Mouse (Mus musculus) brain, adult 2 months (tissue): Measurements from ENCODE around the gene Pum2.

Experiments used
- DNase-seq: peaks from one replicate; pipeline ENCODE4 v3.0.0; 2011; ENCODE audit warnings: low read depth, low spot score

Gene Pum2

DNA sequence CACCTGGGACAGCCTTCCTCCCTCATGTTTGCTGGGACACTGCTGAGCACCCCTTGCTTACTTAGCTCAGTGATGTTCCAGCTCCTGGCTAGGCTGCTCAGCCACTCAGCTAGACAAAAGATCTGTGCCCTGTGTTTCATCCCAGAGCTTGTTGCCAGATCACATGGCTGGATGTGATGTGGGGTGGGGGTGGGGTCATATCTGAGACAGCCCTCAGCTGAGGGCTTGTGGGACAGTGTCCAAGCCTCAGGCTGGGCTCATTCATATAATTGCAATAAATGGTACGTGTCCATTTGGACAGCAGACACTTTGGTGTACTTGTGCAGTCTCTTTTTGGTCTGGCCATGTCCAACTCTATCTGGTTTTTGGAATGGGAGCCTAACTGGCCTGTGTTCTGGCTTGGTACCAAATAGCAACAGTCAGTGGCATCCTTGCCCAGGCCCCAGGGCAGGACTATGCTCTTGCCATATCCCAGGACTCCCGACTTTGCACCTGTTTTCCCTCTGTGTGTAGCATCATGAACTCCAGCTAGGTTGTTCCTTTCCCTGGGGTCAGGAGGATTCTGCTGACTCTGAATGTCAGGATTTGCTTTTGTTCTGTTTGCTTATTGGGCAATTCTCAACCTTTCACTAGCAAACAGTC is 119.6 kb downstream of the Pum2 start:
- DNase-seq = peak; percentile 64

DNA sequence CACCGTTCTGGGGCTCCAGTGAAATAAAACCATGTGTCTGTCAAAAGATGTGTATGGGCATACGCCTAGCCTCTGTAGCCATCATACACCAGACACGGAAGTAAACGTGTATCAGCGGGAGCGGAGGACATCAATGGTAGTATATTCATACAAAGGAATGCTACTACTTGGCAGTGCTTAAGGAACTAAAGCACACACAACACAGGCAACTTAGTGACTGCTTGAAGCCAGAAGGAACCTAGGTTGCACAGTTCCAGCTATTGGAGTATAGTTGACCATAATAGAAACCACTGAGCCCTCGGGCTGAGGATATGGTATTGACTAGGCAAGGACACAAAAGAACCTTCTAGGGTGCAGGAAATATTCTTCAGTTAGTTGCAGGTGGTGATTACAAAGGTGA is 124.0 kb downstream of the Pum2 start:
- no peak for DNase-seq

DNA sequence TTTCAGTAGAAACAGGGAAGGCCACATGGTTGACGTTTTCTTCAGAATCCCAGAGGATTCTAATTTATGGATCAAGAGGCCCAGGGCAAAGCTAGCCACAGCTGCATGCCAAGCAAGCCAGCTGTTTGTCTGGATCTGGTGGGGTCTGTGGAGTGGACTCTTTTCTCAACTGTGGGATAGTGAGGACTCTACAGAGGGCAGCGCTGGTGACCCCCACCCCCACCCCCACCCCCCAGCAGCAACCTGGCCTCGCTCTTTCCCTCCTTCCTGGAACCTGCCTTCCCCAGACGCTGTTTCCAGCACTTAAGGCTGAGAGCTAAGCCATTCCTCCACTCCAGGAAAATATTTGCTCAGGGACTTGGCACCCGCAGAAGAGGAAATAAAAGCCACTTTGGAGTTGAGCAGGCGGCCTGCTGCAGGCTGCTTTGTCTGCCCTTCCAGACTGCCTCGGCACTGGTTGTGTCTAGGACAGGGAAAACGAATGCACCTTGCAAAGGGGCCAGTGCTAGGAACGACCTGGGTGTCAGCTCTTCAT is 124.6 kb downstream of the Pum2 start:
- DNase-seq = no peak
